Mouse (Mus musculus): ENCODE data around the gene Trabd2b. TPM values are rescaled to one million over a fixed set of nuclear protein-coding genes. Genes with fewer than 3 reads are reported as not detected.

Gene Trabd2b
- polyA plus RNA-seq, 1 experiment from 2014 or later, result 2.4 TPM

DNA sequence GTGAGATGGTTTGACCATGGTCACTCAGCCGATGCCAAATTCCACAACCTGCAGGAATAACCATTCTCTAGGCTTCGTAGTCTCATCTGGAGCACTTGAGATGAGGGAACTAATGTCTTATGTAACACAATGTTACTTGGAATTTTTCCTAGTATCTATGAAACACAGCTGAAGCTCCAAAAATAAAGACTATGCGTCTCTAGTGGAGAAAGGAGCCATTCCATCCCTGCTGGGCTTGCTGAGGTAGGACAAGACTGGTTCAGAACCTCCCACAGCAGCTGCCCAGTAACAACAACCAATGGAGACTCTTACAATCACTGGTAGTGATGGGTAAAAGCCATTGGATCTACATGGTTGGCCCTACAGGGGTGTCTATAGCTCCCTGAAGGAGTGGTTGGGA is 219.4 kb downstream of the Trabd2b start:
- ATAC-seq (peak; percentile 11; the same call in 1 of the 2 replicates), DNase-seq (ENCODE audit: low spot score) (peak; percentile 49)
- H3K9ac ChIP-seq (replicated peaks; ENCODE audit: low read depth), result no peak overlapping the region
- TF ChIP-seq EP300 (IDR thresholded peaks at IDR 0.05) (no peak), CTCF (IDR thresholded peaks at IDR 0.05) (peak; percentile 16; the same call in 1 of the 2 replicates)
- no peak overlapping the region for H3K4me3 ChIP-seq (ENCODE audit: low read depth, low read length)
- peaks cover 16% of the 10 kb centered on the region; the same call in 1 of the 2 replicates for H3K4me1 ChIP-seq (ENCODE audit: insufficient read depth, low read depth, low read length)
- H3K27me3 ChIP-seq (replicated peaks; ENCODE audit: insufficient read depth, low read length), result no peaks in the 10 kb centered on the region
- H3K9me3 ChIP-seq (ENCODE audit: low read length), result no peaks in the 10 kb centered on the region
- 55% methylated on average over 3 of the region's 3 CpGs for WGBS
- no peak overlapping the region for H3K4me2 ChIP-seq (replicated peaks; ENCODE audit: low read depth, low read length)
- H3K36me3 ChIP-seq (ENCODE audit: insufficient read depth, low read length), result no peaks in the 10 kb centered on the region
- no peak overlapping the region for H3K27ac ChIP-seq (ENCODE audit: low read length)

- Histone ChIP-seq H3K9me3 (ENCODE audit: low read length) (no peaks in the 10 kb centered on the region), H3K27ac (ENCODE audit: low read length) (peak overlapping the region; percentile 54), H3K36me3 (ENCODE audit: insufficient read depth, low read length) (no peaks in the 10 kb centered on the region), H3K4me1 (ENCODE audit: insufficient read depth, low read depth, low read length) (peaks cover 16% of the 10 kb centered on the region; the same call in 1 of the 2 replicates), H3K9ac (replicated peaks; ENCODE audit: low read depth) (no peak overlapping the region), H3K27me3 (replicated peaks; ENCODE audit: insufficient read depth, low read length) (no peaks in the 10 kb centered on the region), H3K4me3 (ENCODE audit: low read depth, low read length) (no peak overlapping the region), H3K4me2 (replicated peaks; ENCODE audit: low read depth, low read length) (no peak overlapping the region)
- peak; percentile 92 for DNase-seq (ENCODE audit: low spot score)
- ATAC-seq, result peak; percentile 89
- no peak for TF ChIP-seq CTCF (IDR thresholded peaks at IDR 0.05)
- peak; percentile 86 for TF ChIP-seq EP300 (IDR thresholded peaks at IDR 0.05)
- 52% methylated on average over 7 of the region's 7 CpGs for WGBS
Observed at GRCm38 (mm10) chr4:114627674-114628293, 221.3 kb downstream of the Trabd2b start.

DNA sequence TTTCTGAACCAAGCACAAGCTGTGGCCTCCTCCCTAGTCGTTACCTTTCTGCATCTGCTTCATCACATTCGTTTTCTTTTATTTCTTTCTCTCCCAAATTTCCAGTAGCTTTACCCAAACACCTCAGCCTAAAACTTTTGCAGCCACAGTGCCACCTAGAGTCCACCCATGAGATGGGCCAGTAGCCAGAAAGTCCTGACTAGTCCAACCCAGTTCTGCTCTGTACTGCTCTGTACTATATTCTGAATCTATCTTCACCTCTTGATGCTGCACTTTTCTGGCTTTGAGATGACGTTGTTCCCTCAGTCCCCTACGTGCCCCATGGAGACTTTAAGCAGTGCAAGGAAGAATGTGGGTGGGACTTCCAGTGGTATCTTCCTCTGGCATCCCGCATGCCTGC is 229.4 kb downstream of the Trabd2b start:
- DNase-seq (ENCODE audit: low spot score) (peak; percentile 57), ATAC-seq (peak; percentile 49; the same call in 1 of the 2 replicates)
- no peaks in the 10 kb centered on the region for H3K4me1 ChIP-seq (ENCODE audit: insufficient read depth, low read depth, low read length)
- no peaks in the 10 kb centered on the region for H3K9me3 ChIP-seq (ENCODE audit: low read length)
- H3K9ac ChIP-seq (replicated peaks; ENCODE audit: low read depth), result no peak overlapping the region
- H3K4me3 ChIP-seq (ENCODE audit: low read depth, low read length), result no peak overlapping the region
- H3K4me2 ChIP-seq (replicated peaks; ENCODE audit: low read depth, low read length), result no peak overlapping the region
- WGBS, result 24% methylated on average over 5 of the region's 5 CpGs
- H3K27ac ChIP-seq (ENCODE audit: low read length), result no peak overlapping the region
- no peaks in the 10 kb centered on the region for H3K36me3 ChIP-seq (ENCODE audit: insufficient read depth, low read length)
- TF ChIP-seq CTCF (IDR thresholded peaks at IDR 0.05), result peak; percentile 77
- TF ChIP-seq EP300 (IDR thresholded peaks at IDR 0.05), result no peak
- H3K27me3 ChIP-seq (replicated peaks; ENCODE audit: insufficient read depth, low read length), result no peaks in the 10 kb centered on the region

GRCm38 (mm10) chr4:114636324-114636723 is 229.8 kb downstream of the Trabd2b start:
- H3K4me1 ChIP-seq (ENCODE audit: insufficient read depth, low read depth, low read length), result no peaks in the 10 kb centered on the region
- no peak overlapping the region for H3K4me2 ChIP-seq (replicated peaks; ENCODE audit: low read depth, low read length)
- H3K9me3 ChIP-seq (ENCODE audit: low read length), result no peaks in the 10 kb centered on the region
- no peaks in the 10 kb centered on the region for H3K36me3 ChIP-seq (ENCODE audit: insufficient read depth, low read length)
- H3K4me3 ChIP-seq (ENCODE audit: low read depth, low read length), result no peak overlapping the region
- TF ChIP-seq EP300 (IDR thresholded peaks at IDR 0.05), result no peak
- TF ChIP-seq CTCF (IDR thresholded peaks at IDR 0.05), result no peak
- WGBS, result 90% methylated on average over 1 of the region's 1 CpGs
- ATAC-seq (no peak), DNase-seq (ENCODE audit: low spot score) (no peak)
- H3K27me3 ChIP-seq (replicated peaks; ENCODE audit: insufficient read depth, low read length), result no peaks in the 10 kb centered on the region
- no peak overlapping the region for H3K9ac ChIP-seq (replicated peaks; ENCODE audit: low read depth)
- no peak overlapping the region for H3K27ac ChIP-seq (ENCODE audit: low read length)

DNA sequence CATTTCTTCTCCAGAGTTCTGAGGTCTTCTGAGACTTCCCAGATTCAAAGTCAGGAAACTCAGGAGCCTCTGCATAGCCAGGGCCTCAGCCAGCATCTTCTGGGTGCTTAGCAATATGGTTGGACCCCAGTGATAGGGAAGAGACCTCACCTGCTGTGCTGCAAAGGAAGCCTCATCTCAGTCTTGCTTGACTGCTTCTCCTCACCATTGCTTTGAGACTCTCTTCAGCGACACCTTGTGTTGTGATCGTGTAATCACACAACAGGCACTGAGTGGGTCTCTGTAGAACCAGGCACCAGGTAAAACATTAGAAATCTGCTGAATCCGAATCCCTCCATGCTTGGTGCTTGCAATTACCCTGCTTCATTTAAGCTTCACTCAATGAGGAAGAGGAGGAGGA is 230.6 kb downstream of the Trabd2b start:
- TF ChIP-seq CTCF (IDR thresholded peaks at IDR 0.05), result peak; percentile 78
- TF ChIP-seq EP300 (IDR thresholded peaks at IDR 0.05), result no peak
- DNase-seq (ENCODE audit: low spot score) (peak; percentile 43), ATAC-seq (no peak)
- H3K9ac ChIP-seq (replicated peaks; ENCODE audit: low read depth), result no peak overlapping the region
- no peak overlapping the region for H3K27ac ChIP-seq (ENCODE audit: low read length)
- 10% methylated on average over 3 of the region's 3 CpGs for WGBS
- H3K9me3 ChIP-seq (ENCODE audit: low read length), result no peaks in the 10 kb centered on the region
- H3K4me3 ChIP-seq (ENCODE audit: low read depth, low read length), result no peak overlapping the region
- H3K36me3 ChIP-seq (ENCODE audit: insufficient read depth, low read length), result no peaks in the 10 kb centered on the region
- no peaks in the 10 kb centered on the region for H3K4me1 ChIP-seq (ENCODE audit: insufficient read depth, low read depth, low read length)
- H3K27me3 ChIP-seq (replicated peaks; ENCODE audit: insufficient read depth, low read length), result no peaks in the 10 kb centered on the region
- H3K4me2 ChIP-seq (replicated peaks; ENCODE audit: low read depth, low read length), result no peak overlapping the region

GRCm38 (mm10) chr4:114642469-114642868 is 235.9 kb downstream of the Trabd2b start:
- 74% methylated on average over 4 of the region's 4 CpGs for WGBS
- ATAC-seq (no peak), DNase-seq (ENCODE audit: low spot score) (no peak)
- Histone ChIP-seq H3K9me3 (ENCODE audit: low read length) (no peaks in the 10 kb centered on the region), H3K4me3 (ENCODE audit: low read depth, low read length) (no peak overlapping the region), H3K9ac (replicated peaks; ENCODE audit: low read depth) (no peak overlapping the region), H3K36me3 (ENCODE audit: insufficient read depth, low read length) (no peaks in the 10 kb centered on the region), H3K4me1 (ENCODE audit: insufficient read depth, low read depth, low read length) (no peaks in the 10 kb centered on the region), H3K27me3 (replicated peaks; ENCODE audit: insufficient read depth, low read length) (no peaks in the 10 kb centered on the region), H3K27ac (ENCODE audit: low read length) (no peak overlapping the region), H3K4me2 (replicated peaks; ENCODE audit: low read depth, low read length) (no peak overlapping the region)
- TF ChIP-seq EP300 (IDR thresholded peaks at IDR 0.05) (no peak), CTCF (IDR thresholded peaks at IDR 0.05) (no peak)

All from lung, postnatal 0 days (tissue).